Mouse (Mus musculus): ENCODE measurements at regions not wholly inside any gene's neighbourhood (a gene's known extent, or its start where the extent isn't known, plus 50 kb on each side); places are given as distances from the start of the nearest gene placed in this dataset.

GRCm38 (mm10) chr3:149392164-149392563, 401.8 kb upstream of the Adgrl2 start:
- TF ChIP-seq E2F4 (IDR thresholded peaks at IDR 0.05; ENCODE audit: insufficient replicate concordance, low read depth, low read length), result no peak
- peak; percentile 71 for TF ChIP-seq EP300 (IDR thresholded peaks at IDR 0.05; ENCODE audit: low read length)
- 0 out of 2 replicates have a peak, but pooled peaks have one; percentile 30 for TF ChIP-seq MYC (IDR thresholded peaks at IDR 0.05; ENCODE audit: low read depth, low read length)
- TF ChIP-seq CTCF (conservative IDR thresholded peaks at IDR 0.05 in 1 of 2, IDR thresholded peaks at IDR 0.05 in 1 of 2; ENCODE audit: low read depth in 2 of 2, low read length in 2 of 2), result no peak
- TF ChIP-seq TCF12 (IDR thresholded peaks at IDR 0.05; ENCODE audit: low read depth, low read length), result 0 out of 2 replicates have a peak, but pooled peaks have one; percentile 20
- TF ChIP-seq POLR2A (IDR thresholded peaks at IDR 0.05; ENCODE audit: low read depth, low read length), result no peak
- TF ChIP-seq USF2 (conservative IDR thresholded peaks at IDR 0.05; ENCODE audit: low read depth, low read length), result no peak
- TF ChIP-seq ZNF384 (IDR thresholded peaks at IDR 0.05; ENCODE audit: low read depth, low read length), result no peak
- TF ChIP-seq SMC3 (IDR thresholded peaks at IDR 0.05; ENCODE audit: low read depth, low read length), result no peak
- no peak for TF ChIP-seq ZMIZ1 (IDR thresholded peaks at IDR 0.05; ENCODE audit: low read depth, low read length)
- no peak for TF ChIP-seq MAFK (IDR thresholded peaks at IDR 0.05; ENCODE audit: insufficient replicate concordance, low read length)
- TF ChIP-seq HCFC1 (IDR thresholded peaks at IDR 0.05; ENCODE audit: low read depth, low read length), result no peak
